Mouse (Mus musculus): Measurements from ENCODE around the gene Vps54. TPM values are rescaled to one million over a fixed set of nuclear protein-coding genes. Genes with fewer than 3 reads are reported as not detected.

Gene Vps54
- polyA plus RNA-seq, 1 experiment from 2014 or later, result 15.4 TPM

- no peaks in the 10 kb centered on the region for H3K9me3 ChIP-seq (ENCODE audit: control insufficient read depth, low read length)
- 58% methylated on average over 9 of the region's 9 CpGs for WGBS
- ATAC-seq (replicated peaks; ENCODE audit: low FRiP score, low TSS enrichment, low read depth), result 0 out of 2 replicates have a peak, but pooled peaks have one; percentile 71
These were observed 75.0 kb downstream of the Vps54 start for GRCm38 (mm10) chr11:21313922-21314657.

GRCm38 (mm10) chr11:21321577-21321976, 82.5 kb downstream of the Vps54 start:
- H3K27me3 ChIP-seq (replicated peaks; ENCODE audit: control insufficient read depth, insufficient read depth, low read length), result no peaks in the 10 kb centered on the region
- no peaks in the 10 kb centered on the region for H3K9me3 ChIP-seq (ENCODE audit: control insufficient read depth, low read length)
- WGBS, result 48% methylated on average over 3 of the region's 3 CpGs
- H3K36me3 ChIP-seq (ENCODE audit: control insufficient read depth, insufficient read depth, low read length), result peaks cover 59% of the 10 kb centered on the region
- no peak overlapping the region for H3K27ac ChIP-seq (ENCODE audit: low read depth)
- ATAC-seq (replicated peaks; ENCODE audit: low FRiP score, low TSS enrichment, low read depth) (no peak), DNase-seq (ENCODE audit: low spot score) (no peak)
- H3K4me2 ChIP-seq (ENCODE audit: low read length), result no peak overlapping the region
- H3K4me1 ChIP-seq (replicated peaks; ENCODE audit: control insufficient read depth, insufficient read depth, low read length), result 0 out of 2 replicates have a peak, but pooled peaks cover 4% of the 10 kb centered on the region
- H3K4me3 ChIP-seq (ENCODE audit: low read depth, low read length), result no peak overlapping the region
- no peak overlapping the region for H3K9ac ChIP-seq (ENCODE audit: low read length)

More at GRCm38 (mm10) chr11:21313922-21314657, 75.0 kb downstream of the Vps54 start:
- peaks cover 66% of the 10 kb centered on the region for H3K36me3 ChIP-seq (ENCODE audit: control insufficient read depth, insufficient read depth, low read length)
- H3K27ac ChIP-seq (ENCODE audit: low read depth), result 0 out of 2 replicates have a peak overlapping the region, but pooled peaks have one; percentile 11
- no peak overlapping the region for H3K4me2 ChIP-seq (ENCODE audit: low read length)
- no peak for DNase-seq (ENCODE audit: low spot score)
- H3K4me1 ChIP-seq (replicated peaks; ENCODE audit: control insufficient read depth, insufficient read depth, low read length), result no peaks in the 10 kb centered on the region
- H3K9ac ChIP-seq (ENCODE audit: low read length), result no peak overlapping the region
- H3K4me3 ChIP-seq (ENCODE audit: low read depth, low read length), result no peak overlapping the region
- no peaks in the 10 kb centered on the region for H3K27me3 ChIP-seq (replicated peaks; ENCODE audit: control insufficient read depth, insufficient read depth, low read length)

DNA sequence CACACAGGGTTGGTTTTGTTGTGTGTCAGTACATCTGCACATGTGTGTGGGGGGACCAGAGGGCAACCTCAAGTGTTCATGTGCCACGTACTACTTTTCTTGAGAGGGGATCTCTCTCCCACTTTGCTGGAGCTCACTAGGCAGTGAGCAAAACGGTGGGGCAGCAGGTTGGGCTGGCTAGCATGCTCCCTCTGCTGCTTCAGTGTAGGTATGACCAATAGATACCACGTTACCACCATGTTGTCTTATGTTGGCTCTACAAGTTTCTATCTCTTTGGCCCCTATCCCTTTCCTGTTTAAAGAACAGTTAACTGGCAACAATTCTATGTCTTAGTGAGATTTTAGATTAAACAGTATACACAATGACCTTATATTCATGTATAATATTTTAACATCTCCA, 83.3 kb downstream of the Vps54 start:
- ATAC-seq (replicated peaks; ENCODE audit: low FRiP score, low TSS enrichment, low read depth) (no peak), DNase-seq (ENCODE audit: low spot score) (no peak)
- no peaks in the 10 kb centered on the region for H3K27me3 ChIP-seq (replicated peaks; ENCODE audit: control insufficient read depth, insufficient read depth, low read length)
- no peak overlapping the region for H3K4me2 ChIP-seq (ENCODE audit: low read length)
- no peak overlapping the region for H3K27ac ChIP-seq (ENCODE audit: low read depth)
- peaks cover 61% of the 10 kb centered on the region for H3K36me3 ChIP-seq (ENCODE audit: control insufficient read depth, insufficient read depth, low read length)
- WGBS, result 83% methylated on average over 3 of the region's 3 CpGs
- no peak overlapping the region for H3K9ac ChIP-seq (ENCODE audit: low read length)
- no peaks in the 10 kb centered on the region for H3K9me3 ChIP-seq (ENCODE audit: control insufficient read depth, low read length)
- H3K4me1 ChIP-seq (replicated peaks; ENCODE audit: control insufficient read depth, insufficient read depth, low read length), result 0 out of 2 replicates have a peak, but pooled peaks cover 4% of the 10 kb centered on the region
- no peak overlapping the region for H3K4me3 ChIP-seq (ENCODE audit: low read depth, low read length)

DNA sequence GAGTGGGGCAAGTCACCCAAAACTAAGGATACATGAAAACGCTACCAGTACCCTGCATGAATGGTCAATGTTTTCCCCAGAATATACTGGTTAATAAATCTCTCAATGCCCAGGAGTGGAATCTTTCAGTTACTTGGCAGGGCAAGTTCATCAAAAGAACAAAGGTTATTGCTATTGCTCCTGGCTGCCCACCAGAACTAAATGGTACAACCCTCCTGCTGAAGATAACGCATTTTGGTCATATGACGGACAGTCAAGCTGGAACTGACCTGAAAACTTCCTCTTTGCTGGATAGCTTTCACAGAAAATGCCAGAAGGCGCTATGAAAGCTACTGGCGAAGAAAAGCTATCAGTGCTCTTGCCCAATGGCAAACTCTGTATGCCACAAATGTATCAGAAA, 86.7 kb downstream of the Vps54 start:
- ATAC-seq (replicated peaks; ENCODE audit: low FRiP score, low TSS enrichment, low read depth) (no peak), DNase-seq (ENCODE audit: low spot score) (no peak)
- Histone ChIP-seq H3K4me1 (replicated peaks; ENCODE audit: control insufficient read depth, insufficient read depth, low read length) (0 out of 2 replicates have a peak, but pooled peaks cover 4% of the 10 kb centered on the region), H3K4me3 (ENCODE audit: low read depth, low read length) (no peak overlapping the region), H3K4me2 (ENCODE audit: low read length) (no peak overlapping the region), H3K9me3 (ENCODE audit: control insufficient read depth, low read length) (no peaks in the 10 kb centered on the region), H3K27me3 (replicated peaks; ENCODE audit: control insufficient read depth, insufficient read depth, low read length) (no peaks in the 10 kb centered on the region), H3K27ac (ENCODE audit: low read depth) (no peak overlapping the region), H3K9ac (ENCODE audit: low read length) (no peak overlapping the region), H3K36me3 (ENCODE audit: control insufficient read depth, insufficient read depth, low read length) (peaks cover 71% of the 10 kb centered on the region)
- WGBS, result 94% methylated on average over 5 of the region's 5 CpGs

- WGBS, result 60% methylated on average over 2 of the region's 2 CpGs
- no peak overlapping the region for H3K4me2 ChIP-seq (ENCODE audit: low read length)
- H3K36me3 ChIP-seq (ENCODE audit: control insufficient read depth, insufficient read depth, low read length), result peaks cover 73% of the 10 kb centered on the region
- H3K4me1 ChIP-seq (replicated peaks; ENCODE audit: control insufficient read depth, insufficient read depth, low read length), result no peaks in the 10 kb centered on the region
- no peaks in the 10 kb centered on the region for H3K27me3 ChIP-seq (replicated peaks; ENCODE audit: control insufficient read depth, insufficient read depth, low read length)
- ATAC-seq (replicated peaks; ENCODE audit: low FRiP score, low TSS enrichment, low read depth) (0 out of 2 replicates have a peak, but pooled peaks have one; percentile 50), DNase-seq (ENCODE audit: low spot score) (no peak)
- H3K9ac ChIP-seq (ENCODE audit: low read length), result no peak overlapping the region
- H3K9me3 ChIP-seq (ENCODE audit: control insufficient read depth, low read length), result no peaks in the 10 kb centered on the region
- no peak overlapping the region for H3K27ac ChIP-seq (ENCODE audit: low read depth)
- H3K4me3 ChIP-seq (ENCODE audit: low read depth, low read length), result no peak overlapping the region
These were observed 87.7 kb downstream of the Vps54 start for GRCm38 (mm10) chr11:21326770-21327169.

- Histone ChIP-seq H3K4me2 (ENCODE audit: low read length) (no peak overlapping the region), H3K9ac (ENCODE audit: low read length) (no peak overlapping the region), H3K36me3 (ENCODE audit: control insufficient read depth, insufficient read depth, low read length) (peaks cover 77% of the 10 kb centered on the region), H3K4me3 (ENCODE audit: low read depth, low read length) (no peak overlapping the region), H3K27me3 (replicated peaks; ENCODE audit: control insufficient read depth, insufficient read depth, low read length) (no peaks in the 10 kb centered on the region), H3K9me3 (ENCODE audit: control insufficient read depth, low read length) (no peaks in the 10 kb centered on the region), H3K27ac (ENCODE audit: low read depth) (no peak overlapping the region), H3K4me1 (replicated peaks; ENCODE audit: control insufficient read depth, insufficient read depth, low read length) (no peaks in the 10 kb centered on the region)
- no peak for ATAC-seq (replicated peaks; ENCODE audit: low FRiP score, low TSS enrichment, low read depth)
- 85% methylated on average over 5 of the region's 5 CpGs for WGBS
- no peak for DNase-seq (ENCODE audit: low spot score)
These were observed 88.4 kb downstream of the Vps54 start for GRCm38 (mm10) chr11:21327486-21327885.

DNA sequence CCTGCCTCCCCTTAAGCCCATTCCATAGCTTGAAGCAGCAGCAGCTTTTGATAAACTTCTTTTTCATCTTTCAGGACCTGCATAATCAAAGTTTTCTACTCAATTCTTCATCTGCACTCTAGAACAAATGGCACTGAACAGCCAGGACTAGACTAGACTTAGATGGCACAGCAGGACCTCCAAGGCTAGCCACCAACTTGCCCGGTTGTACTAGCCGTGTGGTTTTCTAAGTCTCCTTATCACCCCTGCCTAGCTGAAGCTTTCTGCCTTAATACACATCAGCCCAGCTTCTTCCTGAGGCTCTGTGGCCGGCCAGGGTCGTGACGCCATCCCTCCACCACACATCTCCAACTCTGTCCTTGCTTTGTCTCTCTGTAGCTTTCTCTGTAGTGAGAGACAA, 89.1 kb downstream of the Vps54 start:
- WGBS, result 86% methylated on average over 5 of the region's 5 CpGs
- DNase-seq (ENCODE audit: low spot score), result no peak
- H3K4me2 ChIP-seq (ENCODE audit: low read length), result no peak overlapping the region

DNA sequence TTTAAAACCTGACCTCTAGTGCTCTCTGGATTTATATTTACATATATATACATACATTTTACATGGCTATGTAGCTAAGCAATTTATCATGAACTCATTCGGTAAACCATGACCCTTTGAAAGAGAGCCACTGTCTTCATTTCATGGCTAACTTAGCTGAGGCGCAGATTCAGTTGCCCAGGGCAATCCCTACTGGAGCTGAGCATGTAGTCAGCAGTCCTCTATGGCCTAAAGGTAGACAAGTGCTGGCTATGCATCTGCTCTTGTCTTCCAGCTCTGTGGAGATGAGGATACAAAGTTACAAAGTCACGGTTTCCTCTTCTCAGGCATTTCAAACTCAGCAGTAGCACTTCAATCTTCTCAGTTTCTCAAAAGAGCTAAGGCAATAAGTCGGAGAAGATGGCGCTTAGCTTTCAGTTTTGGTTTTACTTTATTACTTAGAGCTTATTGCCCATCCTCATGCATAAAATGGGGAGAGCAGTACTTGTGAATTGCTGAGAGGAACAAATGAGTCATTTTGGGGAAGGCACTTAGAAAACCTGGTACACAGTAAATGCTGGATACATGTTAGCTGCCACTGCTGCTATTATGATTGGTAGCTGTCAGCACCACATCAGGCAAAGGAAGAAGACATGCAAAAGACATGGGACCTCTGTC, 93.7 kb downstream of the Vps54 start:
- Histone ChIP-seq H3K9ac (ENCODE audit: low read length) (no peak overlapping the region), H3K4me3 (ENCODE audit: low read depth, low read length) (no peak overlapping the region), H3K9me3 (ENCODE audit: control insufficient read depth, low read length) (no peaks in the 10 kb centered on the region), H3K4me2 (ENCODE audit: low read length) (no peak overlapping the region), H3K4me1 (replicated peaks; ENCODE audit: control insufficient read depth, insufficient read depth, low read length) (no peaks in the 10 kb centered on the region), H3K36me3 (ENCODE audit: control insufficient read depth, insufficient read depth, low read length) (peaks cover 58% of the 10 kb centered on the region), H3K27ac (ENCODE audit: low read depth) (no peak overlapping the region), H3K27me3 (replicated peaks; ENCODE audit: control insufficient read depth, insufficient read depth, low read length) (no peaks in the 10 kb centered on the region)
- WGBS, result 94% methylated on average over 5 of the region's 5 CpGs
- DNase-seq (ENCODE audit: low spot score) (no peak), ATAC-seq (replicated peaks; ENCODE audit: low FRiP score, low TSS enrichment, low read depth) (no peak)

More for the DNA sequence above, 89.1 kb downstream of the Vps54 start:
- Histone ChIP-seq H3K36me3 (ENCODE audit: control insufficient read depth, insufficient read depth, low read length) (peaks cover 79% of the 10 kb centered on the region), H3K27ac (ENCODE audit: low read depth) (no peak overlapping the region), H3K9ac (ENCODE audit: low read length) (no peak overlapping the region), H3K4me1 (replicated peaks; ENCODE audit: control insufficient read depth, insufficient read depth, low read length) (no peaks in the 10 kb centered on the region), H3K27me3 (replicated peaks; ENCODE audit: control insufficient read depth, insufficient read depth, low read length) (no peaks in the 10 kb centered on the region), H3K4me3 (ENCODE audit: low read depth, low read length) (no peak overlapping the region), H3K9me3 (ENCODE audit: control insufficient read depth, low read length) (no peaks in the 10 kb centered on the region)
- ATAC-seq (replicated peaks; ENCODE audit: low FRiP score, low TSS enrichment, low read depth), result no peak
